Mouse (Mus musculus) neural tube, embryonic 15.5 days (tissue): ENCODE measurements at regions not wholly inside any gene's neighbourhood (a gene's known extent, or its start where the extent isn't known, plus 50 kb on each side); places are given as distances from the start of the nearest gene placed in this dataset.

Experiments used
- ATAC-seq: fragments of 200-750 bp; cut with Nextera tagmentation; 2 replicates; pipeline ENCODE4 v1.8.0; 2017; ENCODE audit warnings: mild to moderate bottlenecking, moderate TSS enrichment, moderate library complexity; ENCODE audit not compliant: low FRiP score
- H3K27ac ChIP-seq: fragments of 300-500 bp; sonication (generic); replicated peaks from 2 replicates; pipeline ENCODE4 v1.5.1; 2015; ENCODE audit warnings: mild to moderate bottlenecking, inconsistent platforms
- H3K27me3 ChIP-seq: fragments of 300-500 bp; sonication (generic); replicated peaks from 2 replicates; pipeline ENCODE4 v1.6.1; 2015; ENCODE audit warnings: inconsistent platforms
- H3K36me3 ChIP-seq: fragments of 300-500 bp; sonication (generic); 2 replicates; pipeline ENCODE4 v1.6.1; 2015; ENCODE audit warnings: inconsistent platforms
- H3K4me1 ChIP-seq: fragments of 300-500 bp; sonication (generic); 2 replicates; pipeline ENCODE4 v1.6.1; 2015; ENCODE audit warnings: inconsistent platforms
- H3K4me2 ChIP-seq: fragments of 300-500 bp; sonication (generic); 2 replicates; pipeline ENCODE4 v1.6.1; 2015; ENCODE audit warnings: inconsistent platforms, mild to moderate bottlenecking, moderate library complexity
- H3K4me3 ChIP-seq: fragments of 300-500 bp; sonication (generic); replicated peaks from 2 replicates; pipeline ENCODE4 v1.5.1; 2015; ENCODE audit warnings: mild to moderate bottlenecking, inconsistent platforms
- H3K9ac ChIP-seq: fragments of 300-500 bp; sonication (generic); replicated peaks from 2 replicates; pipeline ENCODE4 v1.6.1; 2015; ENCODE audit warnings: mild to moderate bottlenecking, inconsistent platforms
- H3K9me3 ChIP-seq: fragments of 300-500 bp; sonication (generic); replicated peaks from 2 replicates; pipeline ENCODE4 v1.6.1; 2016; ENCODE audit warnings: inconsistent platforms
- WGBS: fragments of 180-500 bp; shearing (Covaris S2); methylation state at CpG from one replicate; pipeline ENCODE4 v1.1.7; 2015; ENCODE audit warnings: mixed read lengths; 5-methylcytosine and 5-hydroxymethylcytosine counted together

GRCm38 (mm10) chrX:14273628-14274337 lies 62.8 kb downstream of the H2al1n start:
- H3K27me3 ChIP-seq: no peaks in the 10 kb centered on the region
- H3K4me3 ChIP-seq: no peak overlapping the region
- 52% methylated on average over 6 of the region's 6 CpGs for WGBS
- ATAC-seq: peak; percentile 90; the same call in 1 of the 2 replicates
- no peak overlapping the region for H3K9ac ChIP-seq
- no peaks in the 10 kb centered on the region for H3K36me3 ChIP-seq
- no peaks in the 10 kb centered on the region for H3K4me1 ChIP-seq
- no peak overlapping the region; the same call in 1 of the 2 replicates for H3K27ac ChIP-seq
- no peak overlapping the region for H3K4me2 ChIP-seq
- no peaks in the 10 kb centered on the region for H3K9me3 ChIP-seq

- Histone ChIP-seq H3K27me3 (no peaks in the 10 kb centered on the region), H3K9me3 (no peaks in the 10 kb centered on the region), H3K36me3 (no peaks in the 10 kb centered on the region), H3K4me1 (no peaks in the 10 kb centered on the region), H3K4me2 (no peak overlapping the region), H3K9ac (no peak overlapping the region), H3K4me3 (no peak overlapping the region), H3K27ac (no peak overlapping the region)
- 81% methylated on average over 2 of the region's 2 CpGs for WGBS
- ATAC-seq: no peak
Measured at GRCm38 (mm10) chrX:14279312-14279711, 68.4 kb downstream of the H2al1n start.

- Histone ChIP-seq H3K27me3 (no peaks in the 10 kb centered on the region), H3K4me1 (no peaks in the 10 kb centered on the region), H3K4me3 (no peak overlapping the region), H3K27ac (no peak overlapping the region), H3K4me2 (no peak overlapping the region), H3K9me3 (no peaks in the 10 kb centered on the region), H3K36me3 (no peaks in the 10 kb centered on the region), H3K9ac (no peak overlapping the region)
- ATAC-seq: no peak
Measured at GRCm38 (mm10) chrX:14279736-14280135, 68.8 kb downstream of the H2al1n start.

- Histone ChIP-seq H3K9ac (no peak overlapping the region), H3K4me3 (no peak overlapping the region), H3K9me3 (no peaks in the 10 kb centered on the region), H3K27ac (no peak overlapping the region), H3K36me3 (no peaks in the 10 kb centered on the region), H3K4me1 (no peaks in the 10 kb centered on the region), H3K27me3 (no peaks in the 10 kb centered on the region), H3K4me2 (no peak overlapping the region)
- WGBS: 98% methylated on average over 6 of the region's 6 CpGs
- no peak for ATAC-seq
Measured at GRCm38 (mm10) chrX:14294890-14295289, 83.9 kb downstream of the H2al1n start.

GRCm38 (mm10) chrX:14302125-14302524 lies 91.2 kb downstream of the H2al1n start:
- no peak overlapping the region for H3K27ac ChIP-seq
- H3K4me3 ChIP-seq: no peak overlapping the region
- H3K9me3 ChIP-seq: no peaks in the 10 kb centered on the region
- no peak for ATAC-seq
- no peaks in the 10 kb centered on the region for H3K27me3 ChIP-seq
- no peak overlapping the region for H3K9ac ChIP-seq
- no peaks in the 10 kb centered on the region for H3K4me1 ChIP-seq
- no peak overlapping the region for H3K4me2 ChIP-seq
- whole genome bisulfite sequencing: 39% methylated on average over 1 of the region's 1 CpGs
- no peaks in the 10 kb centered on the region for H3K36me3 ChIP-seq

- no peaks in the 10 kb centered on the region for H3K27me3 ChIP-seq
- 70% methylated on average over 1 of the region's 1 CpGs for WGBS
- ATAC-seq: no peak
- H3K4me2 ChIP-seq: no peak overlapping the region
- H3K9ac ChIP-seq: no peak overlapping the region
- H3K36me3 ChIP-seq: no peaks in the 10 kb centered on the region
- no peaks in the 10 kb centered on the region for H3K4me1 ChIP-seq
- H3K27ac ChIP-seq: no peak overlapping the region
- no peak overlapping the region for H3K4me3 ChIP-seq
- H3K9me3 ChIP-seq: no peaks in the 10 kb centered on the region
Measured at GRCm38 (mm10) chrX:14312746-14313145, 101.8 kb downstream of the H2al1n start.

GRCm38 (mm10) chrX:14352416-14352815 lies 141.5 kb downstream of the H2al1n start:
- H3K36me3 ChIP-seq: no peaks in the 10 kb centered on the region
- no peak for ATAC-seq
- H3K4me1 ChIP-seq: no peaks in the 10 kb centered on the region
- H3K27ac ChIP-seq: no peak overlapping the region
- H3K9ac ChIP-seq: no peak overlapping the region
- H3K4me2 ChIP-seq: no peak overlapping the region
- WGBS: 79% methylated on average over 2 of the region's 2 CpGs
- H3K4me3 ChIP-seq: no peak overlapping the region
- no peaks in the 10 kb centered on the region for H3K27me3 ChIP-seq
- H3K9me3 ChIP-seq: no peaks in the 10 kb centered on the region

GRCm38 (mm10) chrX:14353366-14353765 lies 142.4 kb downstream of the H2al1n start:
- no peaks in the 10 kb centered on the region for H3K36me3 ChIP-seq
- no peak for ATAC-seq
- no peaks in the 10 kb centered on the region for H3K27me3 ChIP-seq
- 80% methylated on average over 3 of the region's 3 CpGs for WGBS
- no peak overlapping the region for H3K9ac ChIP-seq
- no peaks in the 10 kb centered on the region for H3K9me3 ChIP-seq
- no peak overlapping the region for H3K27ac ChIP-seq
- H3K4me2 ChIP-seq: no peak overlapping the region
- no peaks in the 10 kb centered on the region for H3K4me1 ChIP-seq
- no peak overlapping the region for H3K4me3 ChIP-seq

GRCm38 (mm10) chrX:14356466-14357030 lies 145.6 kb downstream of the H2al1n start:
- Histone ChIP-seq H3K27me3 (no peaks in the 10 kb centered on the region), H3K36me3 (no peaks in the 10 kb centered on the region), H3K4me1 (no peaks in the 10 kb centered on the region), H3K9ac (no peak overlapping the region), H3K9me3 (no peaks in the 10 kb centered on the region), H3K27ac (no peak overlapping the region; the same call in 1 of the 2 replicates), H3K4me3 (no peak overlapping the region), H3K4me2 (no peak overlapping the region)
- 78% methylated on average over 4 of the region's 4 CpGs for WGBS
- ATAC-seq: no peak
